Mouse (Mus musculus) intestine, postnatal 0 days (tissue): ENCODE results near the gene Myom1. TPM values are rescaled to one million over a fixed set of nuclear protein-coding genes. Genes with fewer than 3 reads are reported as not detected.

Experiments used
- ATAC-seq: fragments of 200-750 bp; cut with Nextera tagmentation; 2 replicates; pipeline ENCODE4 v1.8.0; 2017; ENCODE audit warnings: mild to moderate bottlenecking, moderate TSS enrichment, moderate library complexity
- H3K27ac ChIP-seq: fragments of 300-500 bp; sonication (generic); 2 replicates; pipeline ENCODE4 v1.5.1; 2014; ENCODE audit warnings: mild to moderate bottlenecking, low read depth, low read length, moderate library complexity
- H3K27me3 ChIP-seq: fragments of 300-500 bp; sonication (generic); replicated peaks from 2 replicates; pipeline ENCODE4 v1.6.1; 2014; ENCODE audit warnings: low read length, mixed read lengths; ENCODE audit not compliant: control insufficient read depth, insufficient read depth
- H3K36me3 ChIP-seq: fragments of 300-500 bp; sonication (generic); 2 replicates; pipeline ENCODE4 v1.6.1; 2014; ENCODE audit warnings: mild to moderate bottlenecking, moderate library complexity; ENCODE audit not compliant: control insufficient read depth, insufficient read depth
- H3K4me1 ChIP-seq: fragments of 300-500 bp; sonication (generic); replicated peaks from 2 replicates; pipeline ENCODE4 v1.6.1; 2014; ENCODE audit warnings: antibody characterized with exemption, low read length, mixed read lengths; ENCODE audit not compliant: control insufficient read depth, insufficient read depth
- H3K4me2 ChIP-seq: fragments of 300-500 bp; sonication (generic); replicated peaks from 2 replicates; pipeline ENCODE4 v1.6.1; 2014; ENCODE audit warnings: low read depth, mild to moderate bottlenecking, moderate library complexity
- H3K4me3 ChIP-seq: fragments of 300-500 bp; sonication (generic); 2 replicates; pipeline ENCODE4 v1.5.1; 2014; ENCODE audit warnings: low read depth, low read length
- H3K9ac ChIP-seq: fragments of 300-500 bp; sonication (generic); 2 replicates; pipeline ENCODE4 v1.6.1; 2014; ENCODE audit warnings: mild to moderate bottlenecking, low read depth, low read length
- H3K9me3 ChIP-seq: fragments of 300-500 bp; sonication (generic); 2 replicates; pipeline ENCODE4 v1.6.1; 2016; ENCODE audit warnings: mixed run types; ENCODE audit not compliant: control insufficient read depth
- CTCF ChIP-seq: sonication (generic); IDR thresholded peaks from 2 replicates; pipeline ENCODE4 v1.5.1; 2016; ENCODE audit warnings: low read depth, mild to moderate bottlenecking, control low read depth, antibody characterized with exemption, moderate library complexity
- WGBS: fragments of 180-500 bp; shearing (Covaris S2); extraction: QIAGEN DNeasy Blood & Tissue Kit; methylation state at CpG from one replicate; pipeline ENCODE4 v1.1.7; 2014; 5-methylcytosine and 5-hydroxymethylcytosine counted together
- polyA plus RNA-seq: library from polyadenylated mRNA; unstranded; fragments of >200 nt; fragmentation: Nextera tagmentation; extraction: Ambion mirVana; gene quantifications from 2 replicates; pipeline ENCODE4 v1.2.1, GENCODE M21; 2015

Gene Myom1
- polyA plus RNA-seq, 1 experiment from 2014 or later: 8.9 TPM

DNA sequence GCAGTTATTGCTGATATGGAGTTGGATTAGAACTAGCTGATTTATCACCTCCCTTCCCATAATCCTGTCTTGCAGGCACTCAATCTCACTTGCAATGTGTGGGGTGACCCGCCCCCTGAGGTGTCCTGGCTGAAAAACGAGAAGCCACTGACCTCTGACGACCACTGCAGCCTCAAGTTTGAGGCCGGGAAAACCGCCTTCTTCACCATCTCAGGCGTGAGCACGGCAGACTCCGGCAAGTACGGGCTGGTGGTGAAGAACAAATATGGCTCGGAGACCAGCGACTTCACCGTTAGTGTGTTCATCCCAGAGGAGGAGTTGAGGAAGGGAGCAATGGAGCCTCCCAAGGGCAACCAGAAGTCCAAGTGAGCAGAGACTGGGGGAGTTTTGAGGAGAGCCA lies 123.6 kb downstream of the Myom1 start:
- Histone ChIP-seq H3K27me3 (no peaks in the 10 kb centered on the region), H3K9me3 (no peaks in the 10 kb centered on the region), H3K36me3 (no peaks in the 10 kb centered on the region; the same call in 1 of the 2 replicates), H3K4me3 (no peak overlapping the region), H3K4me1 (no peaks in the 10 kb centered on the region), H3K4me2 (no peak overlapping the region), H3K27ac (no peak overlapping the region), H3K9ac (no peak overlapping the region)
- no peak for ATAC-seq
- 80% methylated on average over 12 of the region's 12 CpGs for WGBS
- no peak for TF ChIP-seq CTCF

DNA sequence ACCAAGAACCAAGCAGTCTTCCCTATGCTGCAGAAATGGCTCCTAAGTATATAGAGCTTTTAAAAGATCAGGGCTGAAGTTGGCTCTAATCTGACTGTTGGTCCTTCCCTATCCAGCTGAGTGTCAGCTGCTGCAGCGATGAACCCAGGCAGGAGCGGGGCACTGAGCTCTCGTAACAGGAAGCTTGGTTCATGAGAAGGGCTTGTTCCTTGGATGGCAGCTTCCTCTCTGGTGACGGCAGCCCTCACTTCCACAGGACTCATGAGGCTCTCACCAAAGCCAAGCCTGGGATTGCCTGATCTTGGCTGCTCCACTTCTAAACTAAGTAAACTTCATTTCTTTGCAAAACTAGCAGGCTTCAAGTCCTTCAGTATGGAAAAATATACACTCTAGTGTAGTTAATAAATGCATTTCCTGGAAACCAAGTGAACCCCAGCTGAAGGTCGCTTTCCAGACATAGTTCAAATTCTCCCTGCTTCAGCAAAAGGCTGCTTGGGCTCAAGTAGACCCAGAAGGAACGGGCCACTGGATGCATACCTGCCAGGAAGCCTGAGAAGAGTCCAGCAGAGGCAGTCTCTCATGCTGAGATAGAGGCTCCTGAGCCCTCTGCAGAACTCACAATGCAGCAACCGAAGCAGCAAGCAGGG lies 125.2 kb downstream of the Myom1 start:
- H3K9ac ChIP-seq: no peak overlapping the region
- WGBS: 53% methylated on average over 7 of the region's 7 CpGs
- no peak for TF ChIP-seq CTCF
- no peak for ATAC-seq
- H3K4me1 ChIP-seq: no peaks in the 10 kb centered on the region
- H3K9me3 ChIP-seq: no peaks in the 10 kb centered on the region
- H3K36me3 ChIP-seq: no peaks in the 10 kb centered on the region; the same call in 1 of the 2 replicates
- no peak overlapping the region for H3K4me2 ChIP-seq
- 0 out of 2 replicates have a peak overlapping the region, but pooled peaks have one; percentile 0 for H3K27ac ChIP-seq
- no peak overlapping the region for H3K4me3 ChIP-seq
- no peaks in the 10 kb centered on the region for H3K27me3 ChIP-seq

DNA sequence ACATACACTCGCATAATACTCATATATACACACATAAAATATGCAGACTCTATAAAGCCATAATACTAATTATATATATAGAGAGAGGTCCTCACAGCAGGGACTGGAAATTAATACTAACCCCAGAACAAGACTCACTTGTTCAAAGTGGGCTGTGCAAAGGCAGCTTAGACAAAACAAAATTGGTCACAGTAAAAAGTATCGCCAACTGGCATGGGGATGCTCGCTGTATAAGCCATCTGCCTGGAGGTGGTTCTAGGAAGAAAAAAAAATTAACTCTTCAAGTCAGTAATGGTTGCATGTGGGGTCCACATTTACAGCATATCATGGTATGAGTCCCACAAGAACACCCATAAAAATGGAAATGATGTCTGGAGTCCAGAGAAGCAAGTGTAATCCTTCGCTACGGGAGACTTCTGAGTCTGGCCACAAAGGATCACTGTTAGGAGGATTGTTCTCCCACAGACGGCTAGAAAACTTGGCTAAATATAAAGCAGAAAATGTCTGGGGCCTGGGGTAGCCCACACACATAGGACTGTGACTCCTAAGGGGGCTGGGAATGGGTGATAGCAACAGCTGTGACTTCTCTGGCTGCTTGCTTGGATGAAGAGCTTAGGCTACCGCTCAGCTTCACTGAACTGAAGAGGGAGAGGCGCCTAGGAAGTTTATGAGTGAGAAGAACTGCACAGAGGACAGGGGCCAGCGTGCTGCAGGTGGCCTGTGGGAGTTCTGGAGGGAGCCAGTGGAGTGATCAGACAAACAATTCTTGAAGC lies 127.2 kb downstream of the Myom1 start:
- Histone ChIP-seq H3K36me3 (no peaks in the 10 kb centered on the region; the same call in 1 of the 2 replicates), H3K4me2 (no peak overlapping the region), H3K4me1 (no peaks in the 10 kb centered on the region), H3K27ac (no peak overlapping the region), H3K9ac (no peak overlapping the region), H3K4me3 (no peak overlapping the region), H3K27me3 (no peaks in the 10 kb centered on the region), H3K9me3 (no peaks in the 10 kb centered on the region)
- no peak for TF ChIP-seq CTCF
- ATAC-seq: no peak
- WGBS: 70% methylated on average over 9 of the region's 9 CpGs

DNA sequence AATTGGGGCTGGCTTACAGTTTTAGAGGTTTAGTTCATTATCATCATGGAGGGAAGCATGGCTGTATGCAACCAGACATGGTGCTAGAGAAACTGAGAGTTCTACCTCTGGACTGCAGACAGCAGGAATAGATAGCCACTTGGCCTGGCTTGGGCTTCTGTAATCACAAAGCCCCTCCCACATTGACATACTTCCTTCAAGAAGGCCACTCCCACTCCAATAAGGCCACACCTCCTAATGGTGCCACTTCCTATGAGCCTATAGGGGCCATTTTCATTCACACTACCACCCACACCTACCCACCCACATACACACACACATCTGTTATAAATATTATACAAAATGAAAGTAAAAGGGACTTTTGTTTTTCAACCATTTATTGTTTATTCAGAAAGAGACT lies 129.8 kb downstream of the Myom1 start:
- H3K4me3 ChIP-seq: no peak overlapping the region
- H3K27me3 ChIP-seq: no peaks in the 10 kb centered on the region
- no peaks in the 10 kb centered on the region; the same call in 1 of the 2 replicates for H3K36me3 ChIP-seq
- no peak overlapping the region for H3K9ac ChIP-seq
- H3K9me3 ChIP-seq: no peaks in the 10 kb centered on the region
- ATAC-seq: peak; percentile 31; the same call in 1 of the 2 replicates
- no peak for TF ChIP-seq CTCF
- no peaks in the 10 kb centered on the region for H3K4me1 ChIP-seq
- no peak overlapping the region for H3K4me2 ChIP-seq
- no peak overlapping the region for H3K27ac ChIP-seq

DNA sequence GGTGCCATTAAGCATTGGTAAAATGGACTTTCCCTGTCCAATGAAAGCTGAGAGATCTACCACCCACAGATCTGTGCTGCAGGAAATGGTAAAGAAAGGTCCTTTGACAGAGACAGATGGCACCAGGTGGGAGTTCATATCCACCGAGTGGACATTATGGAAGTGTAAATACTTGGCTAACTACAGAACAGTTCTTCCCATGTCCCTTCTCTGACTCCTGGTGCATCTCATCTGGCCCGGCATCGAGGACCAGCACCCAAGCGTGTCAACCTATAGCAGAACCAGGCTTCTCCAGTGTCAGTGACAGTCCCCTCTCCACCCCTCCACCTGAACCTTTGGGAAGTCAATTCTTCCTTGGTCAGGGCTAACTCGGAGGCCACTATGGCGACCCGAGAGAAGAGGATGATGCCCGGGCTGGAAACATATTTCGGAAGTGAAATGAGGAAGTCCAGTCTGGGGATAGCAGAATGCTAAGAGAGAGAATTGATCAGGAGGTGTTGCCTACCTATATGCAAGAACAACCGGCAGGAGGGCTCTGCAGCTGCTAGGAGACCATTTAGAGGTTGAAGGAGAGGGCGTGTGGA lies 130.5 kb downstream of the Myom1 start:
- Histone ChIP-seq H3K4me2 (no peak overlapping the region), H3K4me3 (no peak overlapping the region), H3K27ac (no peak overlapping the region), H3K27me3 (no peaks in the 10 kb centered on the region), H3K9me3 (no peaks in the 10 kb centered on the region), H3K4me1 (no peaks in the 10 kb centered on the region), H3K9ac (no peak overlapping the region), H3K36me3 (no peaks in the 10 kb centered on the region)
- ATAC-seq: no peak
- no peak for TF ChIP-seq CTCF
- WGBS: 84% methylated on average over 11 of the region's 11 CpGs

DNA sequence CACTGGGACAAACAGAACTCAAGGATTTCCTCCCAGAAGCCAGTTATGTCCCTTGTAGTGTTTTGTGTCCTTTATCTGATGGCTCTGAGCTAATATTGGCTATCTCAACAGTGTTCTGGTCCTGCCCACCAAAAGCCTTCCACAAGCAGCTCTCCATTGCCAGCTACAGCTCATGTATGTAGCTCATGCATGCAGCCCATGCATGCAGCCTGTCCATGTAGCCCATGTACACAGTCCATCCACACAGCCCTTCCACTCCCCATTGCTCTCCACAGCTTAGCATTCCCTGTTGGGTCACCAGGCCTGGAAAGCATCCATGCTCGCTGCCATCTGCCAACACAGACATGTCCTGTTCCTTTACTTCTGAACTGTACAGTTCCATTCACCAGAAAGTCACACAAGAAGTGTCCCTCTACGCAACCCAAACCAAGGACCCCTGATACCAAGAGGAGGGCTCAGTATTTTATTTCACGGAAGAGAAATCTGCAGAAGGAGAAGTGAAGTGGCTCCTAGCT lies 132.1 kb downstream of the Myom1 start:
- no peak overlapping the region for H3K4me3 ChIP-seq
- H3K27ac ChIP-seq: no peak overlapping the region
- WGBS: 93% methylated on average over 3 of the region's 3 CpGs

More for the DNA sequence above, 132.1 kb downstream of the Myom1 start:
- Histone ChIP-seq H3K36me3 (no peaks in the 10 kb centered on the region), H3K4me1 (no peaks in the 10 kb centered on the region), H3K4me2 (no peak overlapping the region), H3K9me3 (no peaks in the 10 kb centered on the region), H3K9ac (no peak overlapping the region), H3K27me3 (no peaks in the 10 kb centered on the region)
- no peak for ATAC-seq
- no peak for TF ChIP-seq CTCF
